Mouse (Mus musculus) embryonic facial prominence, embryonic 11.5 days (tissue): ENCODE data around the gene Pigt. TPM values are rescaled to one million over a fixed set of nuclear protein-coding genes. Genes with fewer than 3 reads are reported as not detected.

Experiments
- ATAC-seq: fragments of 200-750 bp; cut with Nextera tagmentation; replicated peaks from 2 replicates; pipeline ENCODE4 v1.8.0; 2017; ENCODE audit warnings: low read depth; ENCODE audit not compliant: insufficient number of reproducible peaks, low FRiP score, low TSS enrichment
- DNase-seq: peaks from one replicate; pipeline ENCODE4 v3.0.0-alpha.2; 2015; ENCODE audit warnings: low spot score
- H3K27ac ChIP-seq: fragments of 300-500 bp; sonication (generic); replicated peaks from 2 replicates; pipeline ENCODE4 v1.5.1; 2014; ENCODE audit warnings: mild to moderate bottlenecking, low read depth, low read length, control low read depth
- H3K27me3 ChIP-seq: fragments of 300-500 bp; sonication (generic); 2 replicates; pipeline ENCODE4 v1.6.1; 2014; ENCODE audit warnings: mild to moderate bottlenecking, low read length, moderate library complexity, mixed read lengths; ENCODE audit not compliant: control insufficient read depth, insufficient read depth
- H3K36me3 ChIP-seq: fragments of 300-500 bp; sonication (generic); replicated peaks from 2 replicates; pipeline ENCODE4 v1.6.1; 2014; ENCODE audit warnings: low read depth, mild to moderate bottlenecking, low read length, moderate library complexity, mixed read lengths; ENCODE audit not compliant: control insufficient read depth, insufficient read depth
- H3K4me1 ChIP-seq: fragments of 300-500 bp; sonication (generic); 2 replicates; pipeline ENCODE4 v1.6.1; 2014; ENCODE audit warnings: low read length, mixed read lengths; ENCODE audit not compliant: control insufficient read depth, insufficient read depth
- H3K4me2 ChIP-seq: fragments of 300-500 bp; sonication (generic); 2 replicates; pipeline ENCODE4 v1.6.1; 2014; ENCODE audit warnings: low read depth, mild to moderate bottlenecking, control low read depth, low read length, moderate library complexity
- H3K4me3 ChIP-seq: fragments of 300-500 bp; sonication (generic); 2 replicates; pipeline ENCODE4 v1.5.1; 2014; ENCODE audit warnings: low read depth, low read length, control low read depth
- H3K9ac ChIP-seq: fragments of 300-500 bp; sonication (generic); replicated peaks from 2 replicates; pipeline ENCODE4 v1.6.1; 2014; ENCODE audit warnings: mild to moderate bottlenecking, control low read depth, low read length
- H3K9me3 ChIP-seq: fragments of 300-500 bp; sonication (generic); replicated peaks from 2 replicates; pipeline ENCODE4 v1.6.1; 2016; ENCODE audit warnings: mild to moderate bottlenecking, low read length, inconsistent platforms, mixed read lengths; ENCODE audit not compliant: control insufficient read depth
- WGBS: fragments of 180-500 bp; shearing (Covaris S2); extraction: QIAGEN DNeasy Blood & Tissue Kit; methylation state at CpG from one replicate; pipeline ENCODE4 v1.1.7; 2014; 5-methylcytosine and 5-hydroxymethylcytosine counted together
- polyA plus RNA-seq: library from polyadenylated mRNA; unstranded; fragments of >200 nt; fragmentation: Nextera tagmentation; extraction: Ambion mirVana; gene quantifications from 2 replicates; pipeline ENCODE4 v1.2.1, GENCODE M21; 2014

The Pigt gene
- polyA plus RNA-seq, 1 experiment from 2014 or later = 38.4 TPM

DNA sequence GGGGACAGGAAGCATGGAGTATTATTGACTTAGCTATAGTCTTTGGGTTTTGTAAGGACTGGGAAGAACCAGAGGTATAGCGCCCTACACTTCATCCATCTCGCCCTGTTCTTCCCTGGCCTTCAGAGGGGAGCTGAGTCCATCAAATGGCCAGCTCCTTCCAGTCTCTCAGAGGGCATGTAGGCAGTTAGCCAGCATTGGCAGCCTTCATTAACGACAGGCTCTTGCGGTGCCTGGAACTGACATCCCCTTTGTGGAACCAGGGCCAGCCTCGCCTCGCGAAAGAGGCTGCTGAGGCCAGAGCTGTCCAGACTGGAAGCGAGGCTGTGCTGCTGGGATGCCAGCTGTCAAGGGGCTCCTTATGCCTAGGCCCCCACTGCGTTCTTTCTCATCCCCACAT, 9.5 kb upstream of the Pigt start:
- ATAC-seq (no peak), DNase-seq (no peak)
- Histone ChIP-seq H3K4me2 (no peak overlapping the region), H3K27me3 (peaks cover 20% of the 10 kb centered on the region), H3K27ac (no peak overlapping the region), H3K4me1 (peaks cover 3% of the 10 kb centered on the region; the same call in 1 of the 2 replicates), H3K9me3 (no peaks in the 10 kb centered on the region), H3K4me3 (no peak overlapping the region), H3K9ac (no peak overlapping the region), H3K36me3 (no peaks in the 10 kb centered on the region)
- WGBS = 63% methylated on average over 9 of the region's 9 CpGs

DNA sequence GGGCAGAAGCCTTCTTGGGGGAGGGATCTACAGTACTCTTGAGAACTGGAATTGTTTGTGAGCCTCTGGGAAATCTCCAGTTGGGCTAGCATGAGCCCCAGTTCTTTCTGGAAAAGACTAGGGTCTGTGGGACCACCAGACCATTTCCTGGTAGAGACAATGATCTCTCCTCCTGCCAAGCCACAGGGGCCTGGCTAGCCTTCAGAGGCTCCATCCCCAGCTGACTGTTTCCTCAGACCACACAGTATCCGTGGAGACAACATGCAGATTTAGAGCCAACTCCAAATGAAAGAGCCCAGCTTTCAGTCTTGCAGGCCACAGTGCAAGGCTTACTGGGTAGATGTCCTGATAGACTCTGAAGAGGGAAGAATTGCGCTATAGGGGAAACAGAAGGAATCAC, 3.2 kb upstream of the Pigt start:
- H3K36me3 ChIP-seq = no peaks in the 10 kb centered on the region
- no peak overlapping the region for H3K9ac ChIP-seq
- H3K9me3 ChIP-seq = no peaks in the 10 kb centered on the region
- no peaks in the 10 kb centered on the region for H3K4me1 ChIP-seq
- WGBS = 44% methylated on average over 2 of the region's 2 CpGs
- H3K27ac ChIP-seq = no peak overlapping the region
- ATAC-seq = no peak
- no peak overlapping the region for H3K4me3 ChIP-seq
- H3K27me3 ChIP-seq = no peaks in the 10 kb centered on the region
- no peak for DNase-seq
- no peak overlapping the region for H3K4me2 ChIP-seq

DNA sequence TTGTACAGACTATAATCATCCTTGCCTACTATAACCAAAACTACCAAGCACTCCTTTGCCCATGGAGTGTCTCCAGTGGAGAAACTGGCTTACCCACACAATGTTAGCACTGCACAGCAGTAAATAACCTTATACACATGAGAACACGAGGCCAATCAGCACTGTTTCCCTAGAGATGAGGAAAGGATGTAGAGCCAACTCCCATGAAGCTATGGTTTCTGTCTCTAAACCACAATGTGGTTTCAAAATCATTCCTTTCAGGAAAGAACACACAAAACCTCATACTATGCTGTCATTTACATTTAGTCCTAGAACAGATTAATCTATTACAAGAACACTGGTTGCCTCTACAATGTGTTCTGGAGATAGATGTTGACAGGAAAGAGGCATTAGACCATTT, 989 bp upstream of the Pigt start:
- H3K4me1 ChIP-seq = no peaks in the 10 kb centered on the region
- no peaks in the 10 kb centered on the region for H3K9me3 ChIP-seq
- DNase-seq = no peak
- no peaks in the 10 kb centered on the region for H3K27me3 ChIP-seq
- ATAC-seq = no peak
- no peak overlapping the region for H3K4me3 ChIP-seq
- H3K4me2 ChIP-seq = no peak overlapping the region
- H3K9ac ChIP-seq = no peak overlapping the region
- no peak overlapping the region for H3K27ac ChIP-seq
- H3K36me3 ChIP-seq = no peaks in the 10 kb centered on the region
- WGBS = 52% methylated on average over 1 of the region's 1 CpGs

DNA sequence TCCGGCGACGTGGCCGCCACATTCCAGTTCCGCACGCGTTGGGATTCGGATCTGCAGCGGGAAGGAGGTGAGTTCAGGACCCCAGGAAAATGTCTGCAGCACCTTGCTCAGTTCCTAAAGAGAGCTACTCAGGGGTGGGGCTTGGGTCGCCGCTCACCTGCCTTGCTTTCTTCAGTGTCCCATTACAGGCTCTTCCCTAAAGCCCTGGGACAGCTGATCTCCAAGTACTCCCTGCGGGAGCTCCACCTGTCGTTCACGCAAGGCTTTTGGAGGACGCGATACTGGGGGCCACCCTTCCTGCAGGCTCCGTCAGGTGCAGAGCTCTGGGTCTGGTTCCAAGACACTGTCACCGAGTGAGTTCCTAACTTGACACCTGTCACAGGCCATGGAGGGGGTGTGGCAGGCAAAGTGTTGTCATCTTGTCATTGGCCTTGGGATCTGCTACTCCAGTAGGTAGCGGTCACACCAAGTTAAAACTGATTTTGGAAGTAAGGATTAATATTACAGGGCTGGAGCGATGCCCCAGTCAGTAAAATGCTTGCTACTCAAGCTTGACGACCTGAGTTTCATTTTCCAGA, 460 bp downstream of the Pigt start:
- Histone ChIP-seq H3K9me3 (no peaks in the 10 kb centered on the region), H3K4me2 (peak overlapping the region; percentile 90), H3K27me3 (no peaks in the 10 kb centered on the region), H3K4me1 (no peaks in the 10 kb centered on the region), H3K9ac (peak overlapping the region; percentile 82), H3K4me3 (peak overlapping the region; percentile 75), H3K36me3 (no peaks in the 10 kb centered on the region), H3K27ac (no peak overlapping the region)
- 6% methylated on average over 21 of the region's 21 CpGs for WGBS
- ATAC-seq = 0 out of 2 replicates have a peak, but pooled peaks have one; percentile 37
- DNase-seq = no peak

DNA sequence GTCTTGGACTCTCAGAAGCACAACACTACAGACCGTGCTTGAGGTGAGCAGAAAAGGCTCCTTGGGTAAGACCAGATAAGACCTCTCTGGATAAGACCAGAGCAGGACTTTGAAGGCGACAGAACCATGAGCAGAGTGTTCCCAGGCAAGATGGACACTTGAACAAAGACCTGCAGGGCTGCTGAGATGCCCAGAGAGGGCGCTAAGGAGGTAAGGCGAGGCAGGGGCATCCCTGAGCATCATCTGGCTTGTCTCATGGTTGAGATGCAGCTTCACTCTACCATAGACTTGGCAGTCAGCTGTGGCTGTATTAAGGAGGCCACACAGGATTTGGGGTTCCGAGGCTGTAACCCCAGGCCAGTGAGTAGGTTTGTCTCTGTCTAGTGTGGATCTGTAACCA, 2.0 kb downstream of the Pigt start:
- no peak for DNase-seq
- WGBS = 71% methylated on average over 5 of the region's 5 CpGs
- Histone ChIP-seq H3K4me3 (no peak overlapping the region), H3K4me1 (no peaks in the 10 kb centered on the region), H3K27ac (no peak overlapping the region), H3K27me3 (no peaks in the 10 kb centered on the region), H3K9me3 (no peaks in the 10 kb centered on the region), H3K4me2 (no peak overlapping the region), H3K9ac (no peak overlapping the region), H3K36me3 (peaks cover 2% of the 10 kb centered on the region)
- no peak for ATAC-seq

DNA sequence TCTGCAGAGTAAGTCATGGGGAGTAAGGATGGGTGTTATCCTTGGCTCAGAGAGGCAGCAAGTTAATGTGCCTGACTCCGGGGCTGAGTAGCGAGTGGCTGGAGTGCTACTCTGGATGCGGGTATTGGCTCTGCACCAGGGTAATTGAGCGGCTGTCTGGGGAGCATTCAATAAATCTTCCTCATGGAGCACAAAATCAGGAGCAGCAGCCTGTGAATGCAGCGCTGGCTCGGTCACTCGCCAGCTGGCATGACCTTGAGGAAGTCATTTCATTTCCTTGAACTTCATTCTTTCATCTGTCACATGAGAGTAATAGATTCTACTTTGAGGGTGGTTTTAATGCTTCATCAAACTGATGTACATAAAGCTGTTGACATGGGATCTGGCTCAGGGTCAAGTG, 3.2 kb downstream of the Pigt start:
- ATAC-seq (no peak), DNase-seq (no peak)
- no peak overlapping the region for H3K9ac ChIP-seq
- WGBS = 91% methylated on average over 7 of the region's 7 CpGs
- H3K4me3 ChIP-seq = no peak overlapping the region
- no peak overlapping the region for H3K4me2 ChIP-seq
- H3K36me3 ChIP-seq = peaks cover 5% of the 10 kb centered on the region
- no peak overlapping the region for H3K27ac ChIP-seq
- H3K9me3 ChIP-seq = no peaks in the 10 kb centered on the region
- H3K4me1 ChIP-seq = no peaks in the 10 kb centered on the region
- no peaks in the 10 kb centered on the region for H3K27me3 ChIP-seq

DNA sequence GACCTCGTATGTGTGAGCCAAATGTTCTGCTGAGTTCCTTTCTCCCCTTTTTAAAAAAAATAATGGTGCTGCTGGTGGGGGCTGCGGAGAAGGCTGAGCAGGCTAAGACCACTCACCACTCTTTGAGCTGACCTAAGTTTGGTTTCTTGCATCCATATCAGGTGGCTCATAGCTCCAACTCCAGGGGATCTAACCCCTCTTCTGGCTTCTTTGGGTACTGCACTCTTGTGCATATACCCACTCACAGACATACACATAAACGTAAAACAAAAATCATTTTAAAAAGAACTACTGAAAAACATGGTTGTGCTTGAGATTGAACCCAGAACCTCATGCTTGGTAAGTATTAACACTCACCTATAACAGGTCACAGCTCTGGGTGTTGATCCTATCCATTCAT, 7.6 kb downstream of the Pigt start:
- no peak for DNase-seq
- no peaks in the 10 kb centered on the region for H3K9me3 ChIP-seq

DNA sequence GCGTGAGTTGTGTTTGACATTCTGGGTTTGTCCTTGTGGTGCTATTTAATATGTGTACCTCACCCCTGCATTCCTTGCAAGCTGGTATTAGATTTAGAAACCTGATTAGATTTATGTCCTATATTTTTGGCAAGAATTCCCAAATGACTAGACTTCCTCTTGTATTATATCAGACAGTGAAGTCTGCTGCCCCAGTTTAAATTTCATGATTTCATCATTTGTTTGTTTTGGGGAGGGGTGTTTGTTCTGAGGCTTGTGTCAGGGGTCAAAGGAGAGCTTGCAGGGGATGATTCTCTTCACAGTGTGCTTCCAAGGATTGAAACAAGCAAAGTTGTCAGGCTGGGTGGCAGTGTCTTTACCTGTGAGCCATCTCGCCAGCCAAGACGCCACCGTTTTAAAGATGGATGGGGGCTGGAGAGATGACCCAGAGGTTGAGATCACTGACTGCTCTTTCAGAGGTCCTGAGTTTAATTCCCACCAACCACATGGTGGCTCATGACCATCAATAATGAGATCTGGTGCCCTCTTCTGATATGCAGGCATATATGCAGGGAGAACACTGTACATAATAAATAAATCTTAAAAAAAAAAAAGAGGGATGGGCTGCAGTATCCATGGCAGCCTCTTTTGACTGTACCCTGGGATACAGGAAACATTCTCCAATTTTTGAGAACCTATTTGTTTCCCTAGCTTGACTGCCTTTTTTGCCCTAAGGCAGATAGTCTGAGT, 8.5 kb downstream of the Pigt start:
- DNase-seq (no peak), ATAC-seq (no peak)
- Histone ChIP-seq H3K27ac (no peak overlapping the region), H3K36me3 (peaks cover 5% of the 10 kb centered on the region), H3K27me3 (no peaks in the 10 kb centered on the region), H3K9ac (no peak overlapping the region), H3K4me3 (no peak overlapping the region), H3K9me3 (no peaks in the 10 kb centered on the region), H3K4me2 (no peak overlapping the region), H3K4me1 (no peaks in the 10 kb centered on the region)
- 90% methylated on average over 4 of the region's 4 CpGs for whole genome bisulfite sequencing

More for the DNA sequence above, 7.6 kb downstream of the Pigt start:
- Histone ChIP-seq H3K27me3 (no peaks in the 10 kb centered on the region), H3K9ac (no peak overlapping the region), H3K4me2 (no peak overlapping the region), H3K4me1 (no peaks in the 10 kb centered on the region), H3K4me3 (no peak overlapping the region), H3K36me3 (peaks cover 5% of the 10 kb centered on the region), H3K27ac (no peak overlapping the region)
- ATAC-seq = no peak
- 96% methylated on average over 3 of the region's 3 CpGs for WGBS
